In genomic region chr19:21713260-21714031, GRCm38 (mm10) we compare ENCODE assay signal across 8 mouse cellular contexts.
DNase-seq lines count a peak whose midpoint lies in the region; ATAC-seq and TF ChIP-seq lines count a peak whose summit lies in the region.

No protein-coding gene starts in this region.

- no peak for TF ChIP-seq POLR2A in cerebellum, adult 2 months (IDR thresholded peaks at IDR 0.05; ENCODE audit: borderline replicate concordance, insufficient read depth, low read length)

- in situ Hi-C loops in ES-E14 (cut with MboI; ENCODE audit: low sequenced_read_pairs in 2 of 2, unreplicated experiment in 2 of 2): no loop called here

- H3K27ac ChIP-seq in ES-E14 (ENCODE audit: insufficient read depth, low read depth, low read length, poor library complexity, severe bottlenecking): peak overlapping the region; percentile 63; the same call in 1 of the 2 replicates
- no peak overlapping the region for H3K27ac ChIP-seq in cerebellum, adult 2 months (ENCODE audit: insufficient read depth, low read length)

- WGBS in cerebellum, adult 2 months: 65% methylated on average over 3 of the region's 3 CpGs

- peak overlapping the region; percentile 69 to 82 for H3K4me3 ChIP-seq in ES-E14 (ENCODE audit: insufficient read depth in 1 of 2, low read depth in 1 of 2, low read length in 2 of 2, poor library complexity in 1 of 2, severe bottlenecking in 1 of 2)
- H3K4me3 ChIP-seq in cerebellum, adult 2 months (replicated peaks; ENCODE audit: insufficient read depth, low read depth, low read length): no peak overlapping the region

- no peaks in the 10 kb centered on the region; the same call in 1 of the 2 replicates for H3K9me3 ChIP-seq in ES-E14 (ENCODE audit: control insufficient read depth, insufficient read depth, low read depth, low read length)

- no peaks in the 10 kb centered on the region for H3K27me3 ChIP-seq in cerebellum, adult 2 months (ENCODE audit: control insufficient read depth, insufficient read depth, low read length)

- TF ChIP-seq CTCF in cerebellum, adult 2 months (IDR thresholded peaks at IDR 0.05; ENCODE audit: borderline replicate concordance, insufficient read depth, low read depth, low read length): no peak

- peak overlapping the region; percentile 80 for H3K9ac ChIP-seq in ES-E14 (ENCODE audit: insufficient read depth, low read depth, low read length, poor library complexity, severe bottlenecking)

- no peaks in the 10 kb centered on the region for H3K36me3 ChIP-seq in ES-E14 (ENCODE audit: control insufficient read depth, insufficient read depth, low read length, poor library complexity, severe bottlenecking)

- peaks cover 2 to 5% of the 10 kb centered on the region in 2 experiments; a peak in 1 of 4 replicates for H3K4me1 ChIP-seq in ES-E14 (ENCODE audit: control insufficient read depth in 2 of 2, insufficient read depth in 2 of 2, low read length in 2 of 2, poor library complexity in 1 of 2)
- H3K4me1 ChIP-seq in cerebellum, adult 2 months (ENCODE audit: control insufficient read depth, insufficient read depth, low read length): peaks cover 3% of the 10 kb centered on the region; the same call in 1 of the 2 replicates

- peak; percentile 52 for DNase-seq in layer of hippocampus, adult 11-12 months (ENCODE audit: low spot score)
- no peak for DNase-seq in layer of hippocampus, adult 8-10 months (ENCODE audit: low spot score in 2 of 2)
- peak; percentile 42 for DNase-seq in ES-E14 (ENCODE audit: low read depth, low spot score)
- DNase-seq in cerebellum, adult 2 months: peak; percentile 49 to 69
- DNase-seq in kidney, adult 18-20 months: peak; percentile 43
- DNase-seq in thymus, postnatal 25 days: peak; percentile 70
- DNase-seq in frontal cortex, postnatal 10 days (ENCODE audit: low spot score in 2 of 2): no peak

- ATAC-seq in megakaryocyte-erythroid progenitor cell, adult 5-6 weeks (replicated peaks; ENCODE audit: low FRiP score, low TSS enrichment, poor library complexity, severe bottlenecking): peak; percentile 91

TF ChIP-seq in ES-E14, 5 proteins besides CTCF, POLR2A, EP300 and RAD21:
- TF ChIP-seq ZNF384 (IDR thresholded peaks at IDR 0.05; ENCODE audit: low read depth, low read length): no peak
- peak; percentile 90 for TF ChIP-seq CHD2 (IDR thresholded peaks at IDR 0.05; ENCODE audit: low read depth, low read length)

Comparison
In these comparisons a context has a peak if more than half of its experiments do, and no peak if none do; other contexts are left out.
1. DNase-seq: peak in layer of hippocampus, adult 11-12 months (single experiment), ES-E14 (single experiment), cerebellum, adult 2 months (2 of 2), kidney, adult 18-20 months (single experiment) and thymus, postnatal 25 days (single experiment); none in layer of hippocampus, adult 8-10 months (0 of 2) and frontal cortex, postnatal 10 days (0 of 2).